Mouse (Mus musculus) neural tube, embryonic 13.5 days (tissue): ENCODE measurements around the gene Gm44579. TPM values are rescaled to one million over a fixed set of nuclear protein-coding genes. Genes with fewer than 3 reads are reported as not detected.
A peak's percentile ranks its signal among the peaks of the same experiment; 100 is the strongest.

ENCODE experiments used
- ATAC-seq: fragments of 200-750 bp; cut with Nextera tagmentation; 2 replicates; pipeline ENCODE4 v1.8.0; 2017; ENCODE audit warnings: low read depth, mild to moderate bottlenecking, moderate TSS enrichment, moderate library complexity
- H3K27ac ChIP-seq: fragments of 300-500 bp; sonication (generic); replicated peaks from 2 replicates; pipeline ENCODE4 v1.5.1; 2015; ENCODE audit warnings: moderate library complexity, mild to moderate bottlenecking, inconsistent platforms
- H3K27me3 ChIP-seq: fragments of 300-500 bp; sonication (generic); 2 replicates; pipeline ENCODE4 v1.6.1; 2015; ENCODE audit warnings: mild to moderate bottlenecking, inconsistent platforms
- H3K36me3 ChIP-seq: fragments of 300-500 bp; sonication (generic); 2 replicates; pipeline ENCODE4 v1.6.1; 2015; ENCODE audit warnings: mild to moderate bottlenecking, inconsistent platforms
- H3K4me1 ChIP-seq: fragments of 300-500 bp; sonication (generic); replicated peaks from 2 replicates; pipeline ENCODE4 v1.6.1; 2015; ENCODE audit warnings: inconsistent platforms
- H3K4me2 ChIP-seq: fragments of 300-500 bp; sonication (generic); 2 replicates; pipeline ENCODE4 v1.6.1; 2015; ENCODE audit warnings: inconsistent platforms, mild to moderate bottlenecking, moderate library complexity
- H3K4me3 ChIP-seq: fragments of 300-500 bp; sonication (generic); 2 replicates; pipeline ENCODE4 v1.5.1; 2015; ENCODE audit warnings: mild to moderate bottlenecking, inconsistent platforms
- H3K9ac ChIP-seq: fragments of 300-500 bp; sonication (generic); 2 replicates; pipeline ENCODE4 v1.6.1; 2015; ENCODE audit warnings: moderate library complexity, mild to moderate bottlenecking, inconsistent platforms
- H3K9me3 ChIP-seq: fragments of 300-500 bp; sonication (generic); 2 replicates; pipeline ENCODE4 v1.6.1; 2016; ENCODE audit warnings: inconsistent platforms
- WGBS: fragments of 180-500 bp; shearing (Covaris S2); methylation state at CpG from one replicate; pipeline ENCODE4 v1.1.7; 2015; 5-methylcytosine and 5-hydroxymethylcytosine counted together
- polyA plus RNA-seq: library from polyadenylated mRNA; unstranded; fragments of >200 nt; fragmentation: Nextera tagmentation; extraction: Ambion mirVana; gene quantifications from 2 replicates; pipeline ENCODE4 v1.2.1, GENCODE M21; 2015

The Gm44579 gene
- polyA plus RNA-seq, 1 experiment from 2014 or later, result not detected

DNA sequence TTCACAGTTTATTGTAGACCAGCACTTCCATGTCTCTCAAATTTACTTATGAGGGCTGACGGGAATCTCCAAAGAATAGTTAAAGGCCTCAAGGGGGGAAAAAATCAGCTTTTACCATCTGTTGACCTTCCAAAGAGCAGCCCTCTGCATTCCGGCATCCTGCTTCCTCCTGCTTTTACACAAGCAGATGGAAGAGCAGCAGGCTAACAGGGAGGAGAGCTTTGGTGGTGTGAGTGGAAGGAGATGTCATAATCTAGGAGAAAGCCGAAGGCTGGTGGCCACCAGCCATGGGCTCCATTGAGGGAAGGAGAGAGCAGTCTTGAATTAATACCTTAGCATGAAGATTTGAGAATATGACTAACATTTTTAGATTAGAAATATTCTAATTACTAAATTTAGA is 72.4 kb downstream of the Gm44579 start:
- Histone ChIP-seq H3K4me1 (peaks cover 10% of the 10 kb centered on the region), H3K36me3 (no peaks in the 10 kb centered on the region), H3K4me2 (no peak overlapping the region), H3K4me3 (no peak overlapping the region), H3K9ac (no peak overlapping the region), H3K27me3 (no peaks in the 10 kb centered on the region), H3K9me3 (no peaks in the 10 kb centered on the region), H3K27ac (no peak overlapping the region)
- no peak for ATAC-seq
- WGBS, result 79% methylated on average over 3 of the region's 3 CpGs

DNA sequence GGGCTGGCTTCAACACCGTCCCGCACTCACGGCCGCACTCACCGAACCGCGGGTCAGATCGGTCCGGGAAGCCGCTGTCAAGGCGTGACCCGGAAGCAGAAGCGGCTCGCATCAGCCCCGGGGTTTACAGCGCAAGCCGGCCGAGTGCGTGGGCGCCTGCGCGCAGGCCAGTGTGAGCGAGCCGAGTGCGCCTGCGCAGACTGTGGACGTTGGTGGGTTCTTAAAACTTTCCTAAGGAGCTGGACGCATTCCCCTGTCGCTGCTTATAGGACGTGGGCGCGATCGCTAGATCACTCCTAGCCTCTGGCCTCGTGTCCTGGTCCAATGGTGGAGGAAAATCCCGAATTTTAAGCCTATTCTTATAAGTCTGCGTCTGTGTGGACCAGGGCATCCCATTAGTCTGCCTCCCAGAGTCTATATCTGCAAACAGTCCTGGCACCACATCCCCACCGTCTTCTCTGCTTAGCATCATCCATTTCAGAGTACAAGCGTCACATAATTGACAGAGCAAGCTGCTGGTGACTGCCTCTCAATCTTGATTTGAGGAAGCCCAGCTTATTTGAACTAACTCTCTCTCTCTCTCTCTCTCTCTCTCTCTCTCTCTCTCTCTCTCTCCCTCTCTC is 75.1 kb downstream of the Gm44579 start:
- ATAC-seq, result peak; percentile 98

DNA sequence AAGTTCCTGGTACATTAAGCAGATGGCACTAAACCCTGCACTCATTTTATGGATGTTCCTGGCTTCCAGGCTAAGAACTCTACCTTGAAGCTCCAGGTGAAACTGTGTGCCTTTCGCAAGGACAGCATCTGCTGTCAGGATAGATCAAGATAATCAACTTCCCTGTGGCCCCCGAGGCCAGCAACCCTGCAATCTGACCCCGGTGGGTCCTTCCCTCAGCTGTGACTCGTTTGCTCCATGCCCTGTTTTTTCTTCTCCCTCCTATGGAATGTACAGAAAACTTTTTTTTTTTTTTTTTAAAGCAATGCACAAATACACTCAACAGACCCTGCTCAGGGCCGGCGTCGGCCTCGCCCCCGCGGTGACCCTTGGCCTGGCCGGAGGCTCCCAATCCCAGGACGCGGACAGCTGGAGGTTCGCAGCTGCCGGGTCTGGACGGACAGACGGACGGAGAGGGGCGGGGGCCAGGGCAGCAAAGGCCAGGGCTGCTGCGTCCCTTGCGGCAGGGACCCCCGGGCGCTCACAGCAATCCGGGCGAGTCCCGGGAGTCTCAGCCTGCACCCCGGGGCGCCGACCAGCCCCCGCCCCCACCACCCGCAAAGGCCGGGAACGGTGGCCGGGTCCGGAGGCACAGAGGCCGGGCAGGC is 75.8 kb downstream of the Gm44579 start:
- no peaks in the 10 kb centered on the region for H3K27me3 ChIP-seq
- peak overlapping the region; percentile 88 for H3K4me3 ChIP-seq
- H3K27ac ChIP-seq, result peak overlapping the region; percentile 72
- H3K9ac ChIP-seq, result peak overlapping the region; percentile 96
- H3K36me3 ChIP-seq, result peaks cover 23% of the 10 kb centered on the region
- H3K4me2 ChIP-seq, result peak overlapping the region; percentile 86
- under 1% methylated on average over 28 of the region's 36 CpGs for WGBS
- peaks cover 10% of the 10 kb centered on the region for H3K4me1 ChIP-seq
- H3K9me3 ChIP-seq, result no peaks in the 10 kb centered on the region
- no peak; the same call in 1 of the 2 replicates for ATAC-seq

More for the DNA sequence above, 75.1 kb downstream of the Gm44579 start:
- H3K9me3 ChIP-seq, result no peaks in the 10 kb centered on the region
- no peaks in the 10 kb centered on the region for H3K27me3 ChIP-seq
- WGBS, result under 1% methylated on average over 38 of the region's 38 CpGs
- peak overlapping the region; percentile 88 for H3K4me3 ChIP-seq
- peaks cover 10% of the 10 kb centered on the region for H3K4me1 ChIP-seq
- peak overlapping the region; percentile 96 for H3K9ac ChIP-seq
- H3K4me2 ChIP-seq, result peak overlapping the region; percentile 86
- H3K27ac ChIP-seq, result peak overlapping the region; percentile 72
- peaks cover 17% of the 10 kb centered on the region for H3K36me3 ChIP-seq

DNA sequence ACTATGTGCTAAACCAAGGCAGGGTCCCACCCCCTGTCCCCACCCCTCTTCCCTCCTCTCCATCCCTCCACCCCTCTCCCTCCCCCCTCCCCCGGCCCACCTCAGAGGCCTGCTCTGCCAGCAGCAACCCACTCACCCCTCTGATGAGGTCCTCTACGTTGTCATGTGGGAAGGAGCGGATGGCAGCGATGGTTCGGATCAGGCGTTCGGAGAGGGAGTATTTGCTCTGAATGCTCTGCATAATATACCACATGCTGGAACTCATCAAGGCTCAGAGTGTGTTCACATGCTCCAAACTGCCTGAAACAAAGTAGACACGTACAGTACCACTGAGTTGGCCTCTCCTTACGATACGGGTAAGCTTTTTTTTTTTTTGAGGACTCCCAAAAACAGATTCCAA is 78.3 kb downstream of the Gm44579 start:
- 84% methylated on average over 10 of the region's 10 CpGs for WGBS
- no peak overlapping the region for H3K4me2 ChIP-seq
- H3K36me3 ChIP-seq, result peaks cover 48% of the 10 kb centered on the region
- no peak overlapping the region for H3K27ac ChIP-seq
- no peak overlapping the region for H3K4me3 ChIP-seq
- H3K9ac ChIP-seq, result no peak overlapping the region
- H3K4me1 ChIP-seq, result peaks cover 10% of the 10 kb centered on the region
- no peak for ATAC-seq
- H3K27me3 ChIP-seq, result no peaks in the 10 kb centered on the region
- H3K9me3 ChIP-seq, result no peaks in the 10 kb centered on the region

DNA sequence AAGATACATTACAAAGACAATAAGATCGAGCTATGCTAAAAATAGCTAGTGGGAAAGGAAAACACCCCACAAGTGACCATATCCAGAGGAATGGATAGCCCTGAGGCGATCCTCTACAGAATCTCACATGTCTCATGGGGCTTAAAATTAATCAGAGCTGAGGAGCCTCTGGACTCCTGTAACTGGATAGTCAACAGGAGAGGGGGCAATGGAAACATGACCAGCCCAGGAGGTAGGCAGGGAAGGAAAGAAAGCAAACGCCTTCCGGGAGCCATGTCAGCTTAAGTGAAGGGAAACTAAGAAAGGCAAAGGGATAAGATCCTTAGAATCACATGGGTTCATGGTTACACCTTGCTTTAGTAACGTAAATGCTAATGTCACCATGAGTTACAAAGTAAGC is 80.0 kb downstream of the Gm44579 start:
- Histone ChIP-seq H3K4me1 (peaks cover 10% of the 10 kb centered on the region), H3K4me2 (no peak overlapping the region), H3K36me3 (peaks cover 65% of the 10 kb centered on the region), H3K9ac (no peak overlapping the region), H3K27ac (no peak overlapping the region), H3K4me3 (no peak overlapping the region), H3K27me3 (no peaks in the 10 kb centered on the region), H3K9me3 (no peaks in the 10 kb centered on the region)
- WGBS, result 92% methylated on average over 5 of the region's 5 CpGs
- no peak for ATAC-seq

DNA sequence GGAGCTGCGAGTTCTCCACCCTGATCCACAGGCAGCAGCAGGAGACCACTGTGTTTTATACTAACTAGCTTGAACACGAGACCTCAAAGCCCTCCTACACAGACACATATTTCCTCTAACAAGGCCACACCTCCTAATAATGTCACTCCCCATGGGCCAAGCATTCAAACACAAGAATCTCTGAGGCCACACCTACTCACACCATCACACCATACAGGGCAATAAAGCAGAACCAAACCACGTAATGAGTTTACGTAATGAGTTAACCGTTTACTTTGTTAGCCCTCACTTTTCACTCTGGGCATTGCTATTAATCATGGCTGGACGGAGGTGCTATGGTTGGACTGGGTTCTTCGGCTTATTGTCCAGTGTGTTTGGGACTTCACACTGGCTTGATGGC is 81.0 kb downstream of the Gm44579 start:
- no peak overlapping the region for H3K4me2 ChIP-seq
- WGBS, result 67% methylated on average over 7 of the region's 7 CpGs
- no peak for ATAC-seq
- H3K27ac ChIP-seq, result no peak overlapping the region
- H3K27me3 ChIP-seq, result no peaks in the 10 kb centered on the region
- H3K9ac ChIP-seq, result no peak overlapping the region
- peaks cover 8% of the 10 kb centered on the region for H3K4me1 ChIP-seq
- H3K36me3 ChIP-seq, result peaks cover 76% of the 10 kb centered on the region
- H3K9me3 ChIP-seq, result no peaks in the 10 kb centered on the region
- H3K4me3 ChIP-seq, result no peak overlapping the region

DNA sequence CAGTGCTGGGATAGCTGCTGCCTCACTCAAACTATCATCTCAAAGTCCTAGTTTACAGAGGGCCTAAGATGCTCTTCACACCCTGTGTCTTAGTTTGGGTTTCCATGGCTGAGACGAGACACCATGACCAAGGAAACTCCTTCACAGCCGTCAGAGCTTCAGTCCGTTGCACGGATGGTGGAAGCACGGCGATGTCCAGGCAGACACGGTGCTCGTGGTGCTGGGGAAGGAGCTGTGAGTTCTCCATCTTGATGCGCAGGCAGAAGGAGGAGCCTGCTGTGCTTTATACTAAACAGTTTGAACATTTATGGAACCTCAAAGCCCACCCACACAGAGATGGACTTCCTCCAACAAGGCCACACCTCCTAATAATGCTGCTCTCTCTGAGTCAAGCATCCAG is 83.9 kb downstream of the Gm44579 start:
- no peak overlapping the region for H3K4me3 ChIP-seq
- H3K4me1 ChIP-seq, result no peaks in the 10 kb centered on the region
- no peaks in the 10 kb centered on the region for H3K9me3 ChIP-seq
- no peak for ATAC-seq
- H3K27me3 ChIP-seq, result no peaks in the 10 kb centered on the region
- peaks cover 97% of the 10 kb centered on the region for H3K36me3 ChIP-seq
- WGBS, result 93% methylated on average over 9 of the region's 9 CpGs
- H3K27ac ChIP-seq, result no peak overlapping the region
- no peak overlapping the region for H3K4me2 ChIP-seq
- no peak overlapping the region for H3K9ac ChIP-seq

Other genes with a start within 250 kb of the Gm44579 start
- gene Col2a1, start 216.3 kb downstream of the Gm44579 start, polyA plus RNA-seq, result 67.1 and 89.2 TPM in 2 replicates
- 66.5 and 66.8 TPM in 2 replicates for gene Pfkm, start 128.4 kb downstream of the Gm44579 start, polyA plus RNA-seq
- 20.3 and 23.4 TPM in 2 replicates for gene Senp1, start 127.2 kb downstream of the Gm44579 start, polyA plus RNA-seq
- gene Asb8, start 55.4 kb downstream of the Gm44579 start, polyA plus RNA-seq, result 57.5 and 63.8 TPM in 2 replicates
- 50.1 and 50.4 TPM in 2 replicates for gene Ccdc184, start 53.8 kb downstream of the Gm44579 start, polyA plus RNA-seq
- not detected in 2 replicates for gene Olfr288, start 25.4 kb downstream of the Gm44579 start, polyA plus RNA-seq
- 0.20 TPM in 1 of 2 replicates, not detected in the other for gene Olfr287, start 79 bp upstream of the Gm44579 start, polyA plus RNA-seq
- not detected in 2 replicates for gene Olfr286, start 13.5 kb upstream of the Gm44579 start, polyA plus RNA-seq
- not detected in 2 replicates for gene H1fnt, start 36.3 kb upstream of the Gm44579 start, polyA plus RNA-seq
- 5.5 and 6.5 TPM in 2 replicates for gene Zfp641, start 75.2 kb upstream of the Gm44579 start, polyA plus RNA-seq
- not detected in 2 replicates for gene Olfr285, start 96.4 kb upstream of the Gm44579 start, polyA plus RNA-seq
- not detected in 2 replicates for gene Olfr284, start 120.0 kb upstream of the Gm44579 start, polyA plus RNA-seq
- gene Olfr283, start 160.0 kb upstream of the Gm44579 start, polyA plus RNA-seq, result not detected in 2 replicates
- gene Olfr282, start 210.2 kb upstream of the Gm44579 start, polyA plus RNA-seq, result not detected in 2 replicates
- gene Olfr281, start 231.6 kb upstream of the Gm44579 start, polyA plus RNA-seq, result not detected in 2 replicates
- gene OR5BS1P, start 248.9 kb upstream of the Gm44579 start, polyA plus RNA-seq, result not detected in 2 replicates